Mouse (Mus musculus): ENCODE measurements around the gene Slc34a1. TPM values are rescaled to one million over a fixed set of nuclear protein-coding genes. Genes with fewer than 3 reads are reported as not detected.

Slc34a1 gene
- total and polyA plus RNA-seq, 2 experiments = 0.04 TPM; not detected in 1

DNA sequence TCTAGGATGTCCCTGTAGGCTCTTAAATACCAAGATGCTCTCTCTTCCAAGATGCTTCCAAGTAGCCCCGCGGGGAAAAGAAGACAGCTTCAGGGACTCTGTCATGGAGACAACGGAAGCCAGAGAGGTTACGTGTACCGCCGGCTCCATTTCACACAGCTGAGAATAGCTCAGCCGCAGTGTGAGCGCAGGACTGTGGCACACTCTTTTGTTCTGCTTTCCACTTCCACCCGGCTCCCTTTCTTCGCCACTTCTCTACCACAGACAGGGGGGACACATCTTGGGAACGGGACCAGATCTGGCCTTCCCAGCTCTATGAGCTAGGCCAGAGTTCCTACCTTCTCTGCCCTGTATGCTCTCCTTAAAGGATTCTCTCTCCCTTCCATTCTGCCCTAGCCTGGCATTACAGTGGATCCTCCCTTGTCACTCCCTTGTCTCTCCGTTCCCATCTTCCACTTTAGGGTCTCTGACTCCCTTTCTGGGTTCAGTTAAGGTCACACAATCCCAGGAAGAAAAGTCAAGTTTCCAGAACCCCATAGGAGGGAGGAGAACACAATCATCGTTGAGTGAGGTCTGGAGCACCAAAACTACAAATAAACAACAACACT, 7.9 kb downstream of the Slc34a1 start:
- Histone ChIP-seq H3K79me2 (ENCODE audit: control insufficient read depth, insufficient read depth, low read length) (no peaks in the 10 kb centered on the region), H3K36me3 (ENCODE audit: control insufficient read depth, insufficient read depth, low read length) (no peaks in the 10 kb centered on the region), H3K27me3 (ENCODE audit: control insufficient read depth, insufficient read depth, low read length) (no peaks in the 10 kb centered on the region), H3K4me1 (ENCODE audit: control insufficient read depth, insufficient read depth, low read length) (no peaks in the 10 kb centered on the region), H3K4me3 (ENCODE audit: insufficient read depth, low read depth, low read length) (no peak overlapping the region), H3K27ac (replicated peaks; ENCODE audit: insufficient read depth, low read depth, low read length) (no peak overlapping the region), H3K9ac (ENCODE audit: low read depth, low read length) (no peak overlapping the region)
- DNase-seq (ENCODE audit: extremely low read depth, low read depth, low spot score) = no peak
- WGBS = 64% methylated on average over 13 of the region's 13 CpGs
- TF ChIP-seq CTCF (IDR thresholded peaks at IDR 0.05; ENCODE audit: low read depth, low read length) = no peak

DNA sequence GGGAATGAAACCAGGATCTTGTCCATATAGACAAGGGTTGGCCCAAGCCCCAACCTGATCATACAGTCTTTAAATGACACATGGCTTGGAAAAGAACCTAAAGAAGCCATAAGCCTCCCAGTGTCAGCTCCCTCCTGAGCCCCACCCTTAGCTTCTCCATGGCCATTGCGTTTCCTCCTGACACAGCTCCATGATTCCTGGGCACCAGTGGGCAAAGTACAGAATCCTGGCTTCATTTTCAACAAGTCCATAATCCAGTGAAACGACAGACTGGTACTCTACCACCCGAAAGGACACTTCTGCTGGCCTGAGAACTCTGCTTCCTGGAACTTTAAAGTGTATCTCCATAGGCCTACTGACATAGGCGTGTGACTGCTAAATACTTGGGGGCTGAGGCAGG, 9.4 kb downstream of the Slc34a1 start:
- Histone ChIP-seq H3K27ac (replicated peaks; ENCODE audit: insufficient read depth, low read depth, low read length) (no peak overlapping the region), H3K4me1 (ENCODE audit: control insufficient read depth, insufficient read depth, low read length) (no peaks in the 10 kb centered on the region), H3K27me3 (ENCODE audit: control insufficient read depth, insufficient read depth, low read length) (no peaks in the 10 kb centered on the region), H3K36me3 (ENCODE audit: control insufficient read depth, insufficient read depth, low read length) (no peaks in the 10 kb centered on the region), H3K4me3 (ENCODE audit: insufficient read depth, low read depth, low read length) (no peak overlapping the region), H3K79me2 (ENCODE audit: control insufficient read depth, insufficient read depth, low read length) (no peaks in the 10 kb centered on the region), H3K9ac (ENCODE audit: low read depth, low read length) (no peak overlapping the region)
- TF ChIP-seq CTCF (IDR thresholded peaks at IDR 0.05; ENCODE audit: low read depth, low read length) (no peak), POLR2A (IDR thresholded peaks at IDR 0.05; ENCODE audit: extremely low read depth, insufficient read depth, low read length) (no peak)
- no peak for DNase-seq (ENCODE audit: extremely low read depth, low read depth, low spot score)
- 71% methylated on average over 4 of the region's 4 CpGs for WGBS

DNA sequence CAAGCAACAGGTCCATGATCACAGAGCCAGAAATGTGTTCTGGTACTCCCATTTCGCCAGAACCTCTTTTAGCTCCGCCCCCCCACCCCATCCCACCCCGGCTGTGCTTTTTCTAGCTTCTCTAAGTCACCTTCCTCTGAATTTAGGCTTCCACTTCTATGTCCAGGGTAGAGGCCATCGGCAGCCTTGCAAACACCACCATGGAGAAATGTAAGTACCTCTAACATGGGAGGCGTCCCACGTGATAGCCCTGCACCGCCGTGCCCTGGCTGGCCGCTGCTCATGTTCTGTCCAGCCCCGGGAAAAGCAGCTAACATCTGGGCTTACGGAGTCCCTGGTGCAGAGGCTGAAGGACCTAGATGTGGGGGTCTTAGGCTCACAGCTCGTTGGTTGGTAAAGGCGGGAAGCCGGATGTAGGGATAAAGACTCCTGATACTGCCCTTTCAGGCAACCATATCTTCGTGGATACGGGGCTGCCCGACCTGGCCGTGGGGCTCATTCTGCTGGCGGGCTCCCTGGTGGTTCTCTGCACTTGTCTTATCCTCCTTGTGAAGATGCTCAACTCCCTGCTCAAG, 10.6 kb downstream of the Slc34a1 start:
- 84% methylated on average over 19 of the region's 19 CpGs for WGBS
- H3K4me3 ChIP-seq (ENCODE audit: insufficient read depth, low read depth, low read length) = no peak overlapping the region
- H3K4me1 ChIP-seq (ENCODE audit: control insufficient read depth, insufficient read depth, low read length) = no peaks in the 10 kb centered on the region
- no peak overlapping the region for H3K27ac ChIP-seq (replicated peaks; ENCODE audit: insufficient read depth, low read depth, low read length)
- H3K27me3 ChIP-seq (ENCODE audit: control insufficient read depth, insufficient read depth, low read length) = no peaks in the 10 kb centered on the region
- no peaks in the 10 kb centered on the region for H3K79me2 ChIP-seq (ENCODE audit: control insufficient read depth, insufficient read depth, low read length)
- TF ChIP-seq CTCF (IDR thresholded peaks at IDR 0.05; ENCODE audit: low read depth, low read length) = no peak
- TF ChIP-seq POLR2A (IDR thresholded peaks at IDR 0.05; ENCODE audit: extremely low read depth, insufficient read depth, low read length) = no peak
- H3K36me3 ChIP-seq (ENCODE audit: control insufficient read depth, insufficient read depth, low read length) = no peaks in the 10 kb centered on the region
- DNase-seq (ENCODE audit: extremely low read depth, low read depth, low spot score) = no peak
- H3K9ac ChIP-seq (ENCODE audit: low read depth, low read length) = no peak overlapping the region

DNA sequence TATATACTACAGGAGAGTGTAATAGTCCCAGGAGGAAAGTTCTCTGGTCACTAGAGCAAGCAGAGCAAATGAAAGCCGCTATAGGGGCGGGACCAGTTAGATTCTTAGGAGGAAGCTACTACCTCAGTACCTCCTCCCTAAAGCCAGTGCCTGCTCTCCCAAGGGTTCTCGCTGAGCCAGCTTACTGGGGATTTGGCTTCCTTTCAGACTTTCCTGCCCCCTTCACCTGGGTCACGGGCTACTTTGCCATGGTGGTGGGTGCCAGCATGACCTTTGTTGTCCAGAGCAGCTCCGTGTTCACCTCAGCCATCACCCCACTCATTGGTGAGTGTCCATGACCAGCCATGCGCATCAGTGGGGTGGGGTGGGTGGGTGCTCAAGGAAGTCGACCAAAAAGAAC, 13.8 kb downstream of the Slc34a1 start:
- H3K36me3 ChIP-seq (ENCODE audit: control insufficient read depth, insufficient read depth, low read length) = no peaks in the 10 kb centered on the region
- 82% methylated on average over 7 of the region's 7 CpGs for WGBS
- no peaks in the 10 kb centered on the region for H3K4me1 ChIP-seq (ENCODE audit: control insufficient read depth, insufficient read depth, low read length)
- H3K79me2 ChIP-seq (ENCODE audit: control insufficient read depth, insufficient read depth, low read length) = no peaks in the 10 kb centered on the region
- no peaks in the 10 kb centered on the region for H3K27me3 ChIP-seq (ENCODE audit: control insufficient read depth, insufficient read depth, low read length)
- no peak overlapping the region for H3K9ac ChIP-seq (ENCODE audit: low read depth, low read length)
- H3K27ac ChIP-seq (replicated peaks; ENCODE audit: insufficient read depth, low read depth, low read length) = no peak overlapping the region
- DNase-seq (ENCODE audit: extremely low read depth, low read depth, low spot score) = no peak
- no peak for TF ChIP-seq POLR2A (IDR thresholded peaks at IDR 0.05; ENCODE audit: extremely low read depth, insufficient read depth, low read length)
- no peak for TF ChIP-seq CTCF (IDR thresholded peaks at IDR 0.05; ENCODE audit: low read depth, low read length)
- H3K4me3 ChIP-seq (ENCODE audit: insufficient read depth, low read depth, low read length) = no peak overlapping the region

DNA sequence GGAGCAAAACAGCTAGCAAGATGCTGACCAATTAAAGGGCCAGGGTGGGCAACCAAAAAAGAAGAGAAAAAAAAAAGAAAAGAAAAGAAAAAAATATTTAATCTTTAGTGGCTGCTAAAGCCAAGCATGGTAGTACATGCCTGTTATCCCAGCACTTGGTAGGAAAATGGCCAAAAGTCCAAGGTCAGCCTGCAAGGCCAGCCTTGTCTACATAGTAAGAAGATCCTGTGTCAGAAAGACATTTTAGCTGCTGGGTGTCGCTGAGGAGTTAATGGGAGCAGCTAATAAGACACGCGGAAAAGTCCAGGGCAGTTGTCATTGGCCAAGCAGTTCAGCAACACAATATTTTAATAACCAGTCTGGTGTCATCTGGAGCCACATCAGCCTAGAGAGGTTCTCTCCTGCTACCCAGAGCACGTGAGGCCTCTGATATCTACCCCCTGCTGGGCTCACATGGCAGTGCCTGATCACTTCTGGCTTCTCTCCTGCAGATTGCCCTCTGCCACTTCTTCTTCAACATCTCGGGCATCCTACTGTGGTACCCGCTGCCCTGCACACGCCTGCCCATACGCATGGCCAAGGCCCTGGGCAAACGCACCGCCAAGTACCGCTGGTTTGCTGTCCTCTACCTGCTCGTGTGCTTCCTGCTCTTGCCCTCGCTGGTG, 14.8 kb downstream of the Slc34a1 start:
- TF ChIP-seq POLR2A (IDR thresholded peaks at IDR 0.05; ENCODE audit: extremely low read depth, insufficient read depth, low read length) (no peak), CTCF (IDR thresholded peaks at IDR 0.05; ENCODE audit: low read depth, low read length) (no peak)
- H3K36me3 ChIP-seq (ENCODE audit: control insufficient read depth, insufficient read depth, low read length) = no peaks in the 10 kb centered on the region
- H3K9ac ChIP-seq (ENCODE audit: low read depth, low read length) = no peak overlapping the region
- WGBS = 88% methylated on average over 13 of the region's 13 CpGs
- H3K4me3 ChIP-seq (ENCODE audit: insufficient read depth, low read depth, low read length) = no peak overlapping the region
- no peak for DNase-seq (ENCODE audit: extremely low read depth, low read depth, low spot score)
- H3K27me3 ChIP-seq (ENCODE audit: control insufficient read depth, insufficient read depth, low read length) = no peaks in the 10 kb centered on the region
- no peaks in the 10 kb centered on the region for H3K4me1 ChIP-seq (ENCODE audit: control insufficient read depth, insufficient read depth, low read length)
- H3K79me2 ChIP-seq (ENCODE audit: control insufficient read depth, insufficient read depth, low read length) = no peaks in the 10 kb centered on the region
- H3K27ac ChIP-seq (replicated peaks; ENCODE audit: insufficient read depth, low read depth, low read length) = no peak overlapping the region

DNA sequence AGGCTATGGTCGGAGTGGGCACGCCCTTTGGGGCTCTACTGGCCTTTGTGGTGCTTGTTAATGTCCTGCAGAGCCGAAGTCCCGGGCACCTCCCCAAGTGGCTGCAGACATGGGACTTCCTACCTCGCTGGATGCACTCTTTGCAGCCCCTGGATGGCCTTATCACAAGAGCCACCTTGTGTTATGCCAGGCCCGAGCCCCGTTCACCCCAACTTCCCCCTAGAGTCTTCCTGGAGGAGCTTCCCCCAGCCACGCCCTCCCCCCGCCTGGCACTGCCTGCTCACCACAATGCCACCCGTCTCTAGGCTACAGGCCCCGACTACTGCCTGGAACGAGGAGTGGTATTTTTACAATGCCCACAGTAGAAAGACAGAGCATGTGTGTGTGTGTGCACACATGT, 15.3 kb downstream of the Slc34a1 start:
- Histone ChIP-seq H3K9ac (ENCODE audit: low read depth, low read length) (no peak overlapping the region), H3K27ac (replicated peaks; ENCODE audit: insufficient read depth, low read depth, low read length) (no peak overlapping the region), H3K79me2 (ENCODE audit: control insufficient read depth, insufficient read depth, low read length) (no peaks in the 10 kb centered on the region), H3K27me3 (ENCODE audit: control insufficient read depth, insufficient read depth, low read length) (no peaks in the 10 kb centered on the region), H3K4me1 (ENCODE audit: control insufficient read depth, insufficient read depth, low read length) (no peaks in the 10 kb centered on the region), H3K36me3 (ENCODE audit: control insufficient read depth, insufficient read depth, low read length) (no peaks in the 10 kb centered on the region), H3K4me3 (ENCODE audit: insufficient read depth, low read depth, low read length) (no peak overlapping the region)
- TF ChIP-seq CTCF (IDR thresholded peaks at IDR 0.05; ENCODE audit: low read depth, low read length) (no peak), POLR2A (IDR thresholded peaks at IDR 0.05; ENCODE audit: extremely low read depth, insufficient read depth, low read length) (no peak)
- 88% methylated on average over 12 of the region's 12 CpGs for WGBS
- no peak for DNase-seq (ENCODE audit: extremely low read depth, low read depth, low spot score)

All from liver, adult 2 months (tissue).